Mouse (Mus musculus): Measurements from ENCODE around the gene Agpat1.

DNA sequence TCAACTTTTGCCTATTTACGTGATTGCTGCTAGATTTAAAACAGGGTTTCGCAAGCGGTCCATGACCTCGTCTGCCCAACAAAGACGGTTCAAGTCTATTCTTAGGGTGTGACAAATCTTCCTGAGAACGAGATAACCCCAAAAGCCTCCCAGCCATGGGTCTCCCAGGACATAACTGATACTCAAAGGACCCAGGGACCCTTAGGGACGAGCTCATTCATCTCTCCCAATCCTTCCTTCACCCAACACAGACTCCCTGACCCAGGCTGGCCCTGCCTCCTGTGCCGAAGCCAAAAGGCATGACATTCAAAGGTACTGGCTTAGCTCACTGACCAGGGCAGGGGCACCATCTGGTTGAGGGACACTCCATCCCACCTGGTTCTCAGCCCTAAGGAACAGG, 47.7 kb upstream of the Agpat1 start:
- TF ChIP-seq CTCF (IDR thresholded peaks at IDR 0.05; ENCODE audit: low read depth) (no peak), EP300 (IDR thresholded peaks at IDR 0.05; ENCODE audit: low read depth) (no peak)
